Mouse (Mus musculus) heart, adult 18-20 months (tissue): Measurements from ENCODE around the gene Ccl9. TPM values are rescaled to one million over a fixed set of nuclear protein-coding genes. Genes with fewer than 3 reads are reported as not detected.
"Not testable (repeated sequence)": the region's sequence is repeated elsewhere in the genome, so short reads cannot be mapped to it uniquely, and the experiment has no call there.

ENCODE experiments used
- DNase-seq, 2 experiments: peaks; one replicate each; pipeline ENCODE4 v3.0.0; 2021 to 2022; ENCODE audit warnings: mixed read lengths in 1 of 2
- total RNA-seq, 2 experiments: library from RNA; stranded (reverse); gene quantifications; 2 replicates each; pipeline ENCODE4 v1.2.3; 2021

The Ccl9 gene
- total RNA-seq, 2 experiments from 2014 or later, result 5.6 to 8.7 TPM

- no peak for DNase-seq
Observed at GRCm38 (mm10) chr11:83580699-83581232, 2.3 kb upstream of the Ccl9 start.

DNA sequence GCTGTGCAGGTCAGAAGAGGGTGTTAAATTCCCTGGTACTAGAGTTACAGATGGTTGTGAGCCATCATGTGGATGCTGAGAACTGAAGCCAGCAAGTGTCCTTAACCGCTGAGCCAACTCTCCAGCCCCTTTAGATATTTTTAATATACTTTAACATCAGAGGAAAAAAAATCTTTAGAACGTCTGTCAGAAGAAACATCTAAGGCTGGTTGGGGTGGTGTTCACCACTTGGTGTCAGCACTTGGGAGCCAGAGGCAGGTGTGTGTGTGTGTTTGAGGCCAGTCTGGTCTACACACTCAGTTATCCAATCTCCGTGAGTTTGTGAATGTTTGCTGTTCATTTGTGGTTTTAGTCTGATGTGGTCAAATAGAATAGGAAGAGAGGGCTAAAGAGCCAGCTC is 563 bp upstream of the Ccl9 start:
- DNase-seq, result no peak

GRCm38 (mm10) chr11:83576927-83577555 is 1.4 kb downstream of the Ccl9 start:
- DNase-seq, result peak in 1 of 2 experiments; percentile 31

DNA sequence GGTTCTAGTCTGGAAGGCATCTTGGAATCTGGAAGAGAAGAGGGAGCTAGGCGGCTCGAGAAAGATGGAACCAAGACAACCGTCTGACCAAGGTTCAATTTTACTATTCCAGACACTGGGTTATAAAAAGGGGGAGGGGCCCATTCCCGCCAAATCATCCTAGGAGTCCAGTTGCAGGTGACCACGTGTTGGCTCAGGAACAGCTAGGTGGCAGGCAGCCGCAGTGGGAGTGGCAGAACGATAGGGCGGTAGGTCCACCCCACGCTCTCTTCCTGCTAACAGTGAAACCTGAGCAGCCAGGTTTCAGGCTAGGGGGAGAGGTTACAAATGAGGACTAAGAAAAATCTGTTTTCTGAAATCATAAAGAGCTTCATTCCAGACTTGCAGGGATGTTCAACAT is 5.6 kb downstream of the Ccl9 start:
- DNase-seq, result no peak

GRCm38 (mm10) chr11:83572223-83572622 is 6.2 kb downstream of the Ccl9 start:
- peak; percentile 70 to 88 for DNase-seq

DNA sequence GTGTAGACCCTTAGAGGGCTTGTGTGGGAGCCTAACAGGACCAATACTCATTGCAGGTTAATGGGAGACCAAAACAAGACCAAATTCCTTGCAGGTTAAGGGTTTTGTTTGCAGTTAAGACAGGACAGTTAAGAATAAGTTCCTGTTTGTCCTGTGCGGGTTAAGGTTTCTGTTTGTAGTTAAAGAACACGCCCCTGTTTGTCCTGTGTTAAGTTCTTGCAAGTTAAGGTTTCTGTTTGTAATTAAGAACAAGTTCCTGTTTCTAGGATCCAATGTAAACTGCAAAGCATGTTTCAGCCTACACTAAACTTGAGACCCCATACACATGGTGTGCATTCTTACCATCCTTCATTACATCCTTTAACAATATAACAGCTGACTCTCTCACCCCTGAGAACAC is 8.2 kb downstream of the Ccl9 start:
- no peak for DNase-seq

- DNase-seq, result no peak
Observed at GRCm38 (mm10) chr11:83569249-83569648, 9.2 kb downstream of the Ccl9 start.

GRCm38 (mm10) chr11:83568786-83569185 is 9.7 kb downstream of the Ccl9 start:
- no peak for DNase-seq

DNA sequence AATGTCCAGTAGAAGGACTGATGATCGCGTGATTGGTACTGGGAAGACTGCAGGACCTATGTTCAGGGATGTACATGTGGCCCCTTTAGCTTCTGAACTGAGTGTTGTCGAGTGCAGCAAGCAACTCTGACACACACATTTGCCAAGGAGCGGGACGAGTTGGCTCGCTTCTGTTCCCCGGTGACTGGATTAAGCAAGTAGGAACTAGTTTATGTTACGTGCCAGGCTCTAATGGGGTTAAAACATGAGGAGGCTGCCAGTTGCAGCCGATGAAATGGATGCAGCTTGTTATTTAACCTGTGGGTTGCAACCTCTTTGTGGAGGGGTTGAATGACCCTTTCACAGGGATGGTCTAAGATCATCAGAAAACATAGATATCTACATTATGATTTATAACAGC is 10.4 kb downstream of the Ccl9 start:
- no peak for DNase-seq

DNA sequence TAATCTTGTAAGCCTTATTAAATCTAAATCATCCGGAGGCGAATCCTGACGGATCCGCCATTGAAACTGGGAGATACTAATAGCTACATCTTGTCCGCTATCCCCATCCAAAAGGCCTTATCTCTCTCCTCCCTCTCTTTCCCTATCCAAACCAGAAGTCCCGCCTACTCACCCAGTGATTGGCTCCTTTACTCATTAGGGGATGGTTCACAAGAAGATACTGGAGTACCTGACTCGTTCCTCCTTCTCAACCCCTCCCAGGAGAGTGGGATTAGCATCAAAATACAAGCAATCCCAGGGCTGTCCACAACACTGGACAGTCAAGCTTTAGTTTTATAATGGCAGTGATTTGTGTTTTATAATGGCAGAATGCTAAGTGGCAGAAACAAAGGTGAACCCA is 11.1 kb downstream of the Ccl9 start:
- DNase-seq, result no peak

DNA sequence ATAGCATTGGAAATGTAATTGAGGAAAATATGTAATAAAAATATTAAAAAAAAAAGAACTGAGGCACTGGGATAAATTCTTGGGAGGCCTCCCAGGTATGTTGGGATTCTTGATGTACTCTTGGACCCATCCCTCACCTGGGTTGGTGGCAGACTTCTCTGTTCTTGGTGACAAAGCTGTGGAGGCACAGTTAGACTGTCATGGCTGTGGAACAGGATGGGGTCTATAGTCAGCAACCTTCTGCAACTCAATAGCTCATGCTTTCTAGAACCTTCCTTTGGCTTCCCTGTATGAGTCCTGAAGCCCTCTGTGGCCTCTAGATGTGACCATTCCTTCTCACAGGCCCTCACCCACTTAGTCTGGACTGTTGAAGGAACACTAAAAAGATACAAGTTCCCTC is 11.8 kb downstream of the Ccl9 start:
- DNase-seq, result no peak

- peak; percentile 39 to 47 for DNase-seq
Observed at GRCm38 (mm10) chr11:83563754-83564153, 14.7 kb downstream of the Ccl9 start.

GRCm38 (mm10) chr11:83562311-83562887 is 16.0 kb downstream of the Ccl9 start:
- no peak for DNase-seq

DNA sequence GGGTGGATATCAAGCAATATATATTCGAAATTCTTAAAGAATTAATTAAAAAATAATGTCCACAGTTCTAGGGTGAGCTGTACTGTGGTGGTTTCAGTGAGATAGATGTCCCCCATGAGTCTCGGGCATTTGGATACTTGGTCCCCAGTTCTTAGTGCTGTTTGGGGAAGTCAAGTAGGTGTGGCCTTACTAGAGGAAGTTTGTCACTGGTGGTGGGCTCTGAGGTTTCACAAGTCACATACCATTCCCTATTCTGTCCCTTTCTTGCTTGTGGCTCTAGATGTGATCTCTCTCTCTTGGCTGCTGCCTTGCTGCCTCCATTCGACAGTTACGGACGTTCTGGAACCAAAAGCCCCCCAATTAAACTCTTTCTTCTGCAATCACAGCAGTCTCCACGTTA is 18.0 kb downstream of the Ccl9 start:
- peak in 1 of 2 experiments; percentile 29 for DNase-seq

DNA sequence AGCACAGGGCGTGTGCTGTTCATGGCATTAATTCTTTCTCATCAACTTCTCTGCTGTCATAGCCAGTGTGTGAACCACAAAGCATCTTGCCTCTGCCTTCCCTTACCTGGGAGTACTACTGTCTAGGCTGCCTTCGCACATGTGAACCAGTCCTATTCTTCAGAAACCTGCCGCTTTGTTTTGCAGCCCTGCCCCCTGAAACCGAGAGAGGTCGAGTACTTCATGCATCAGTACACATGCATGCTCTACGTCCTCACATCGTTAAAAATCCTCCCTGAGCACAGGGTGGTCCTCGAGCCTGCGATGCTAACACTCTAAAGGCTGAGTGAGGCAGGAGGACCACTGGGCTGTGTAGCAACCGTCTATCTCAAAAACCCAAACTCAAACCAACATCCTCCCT is 21.4 kb downstream of the Ccl9 start:
- DNase-seq, result no peak

DNA sequence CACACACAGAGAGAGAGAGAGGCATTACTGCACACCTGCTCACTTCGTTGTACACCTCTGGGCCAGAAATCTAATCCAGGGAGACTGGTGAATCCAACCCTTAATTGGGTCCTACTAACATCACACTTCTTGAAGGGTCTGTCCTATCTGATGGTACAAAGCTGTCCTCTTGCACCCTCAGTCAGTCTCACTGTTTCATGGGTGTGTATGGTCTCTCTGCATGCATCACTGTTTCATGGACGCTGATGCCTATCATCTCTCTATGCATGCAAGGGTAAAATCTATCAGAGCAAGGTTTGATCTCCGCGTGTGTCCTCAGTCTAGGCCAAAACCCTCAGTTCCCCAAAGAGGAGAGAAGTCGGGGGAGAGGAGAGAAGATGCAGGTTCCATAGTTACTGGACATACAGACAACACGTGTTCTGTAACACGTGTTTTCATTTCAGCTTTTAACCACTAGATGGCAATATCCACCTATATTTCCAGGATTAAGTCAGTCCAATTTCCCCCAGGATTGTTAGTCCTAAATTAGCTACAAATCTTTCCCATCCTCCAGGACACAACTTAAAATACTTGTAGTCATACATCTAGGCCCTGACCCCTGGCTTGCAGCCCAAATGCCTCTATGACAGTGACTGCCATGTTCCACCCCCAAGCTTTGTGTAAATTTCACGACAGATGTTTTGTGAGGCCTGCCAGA is 22.2 kb downstream of the Ccl9 start:
- peak; percentile 40 to 80 for DNase-seq

- DNase-seq, result no peak
Observed at GRCm38 (mm10) chr11:83551668-83552067, 26.8 kb downstream of the Ccl9 start.

DNA sequence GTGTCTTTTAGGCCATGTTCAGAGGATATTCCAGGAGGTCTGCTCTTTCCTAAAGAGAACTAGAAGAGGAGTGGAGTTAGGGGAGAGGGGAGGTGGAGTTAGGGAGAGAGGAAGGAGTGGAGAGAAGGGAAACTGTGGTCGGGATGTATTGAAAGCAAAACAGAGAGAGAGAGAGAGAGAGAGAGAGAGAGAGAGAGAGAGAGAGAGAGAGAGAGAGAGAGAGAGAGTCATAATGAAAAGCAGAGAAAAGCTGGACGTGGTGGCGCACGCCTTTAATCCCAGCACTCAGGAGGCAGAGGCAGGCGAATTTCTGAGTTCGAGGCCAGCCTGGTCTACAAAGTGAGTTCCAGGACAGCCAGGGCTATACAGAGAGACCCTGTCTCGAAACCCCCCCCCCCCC is 27.4 kb downstream of the Ccl9 start:
- not testable (repeated sequence) for DNase-seq

DNA sequence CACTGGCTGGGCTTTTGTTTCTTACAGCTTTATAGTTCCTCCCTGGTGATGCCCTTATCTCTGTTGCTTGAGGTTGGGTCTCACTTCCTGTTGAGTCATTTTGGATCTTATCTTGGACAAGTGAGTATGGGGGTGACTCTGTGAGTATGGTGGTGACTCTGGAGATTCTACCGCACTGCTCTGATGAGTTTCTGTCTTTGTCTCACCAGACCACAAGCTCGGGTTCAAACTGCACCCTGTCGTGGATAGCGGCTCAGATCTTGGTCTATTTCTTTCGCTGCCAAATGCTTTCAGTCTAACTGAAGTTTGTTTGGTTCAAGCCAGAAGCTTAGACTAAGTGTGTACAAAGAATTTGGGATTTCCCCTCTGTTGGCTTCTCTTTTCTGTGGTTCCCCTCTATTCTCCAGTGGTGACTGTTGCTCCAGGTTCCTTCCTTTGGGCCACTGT is 28.2 kb downstream of the Ccl9 start:
- no peak for DNase-seq

DNA sequence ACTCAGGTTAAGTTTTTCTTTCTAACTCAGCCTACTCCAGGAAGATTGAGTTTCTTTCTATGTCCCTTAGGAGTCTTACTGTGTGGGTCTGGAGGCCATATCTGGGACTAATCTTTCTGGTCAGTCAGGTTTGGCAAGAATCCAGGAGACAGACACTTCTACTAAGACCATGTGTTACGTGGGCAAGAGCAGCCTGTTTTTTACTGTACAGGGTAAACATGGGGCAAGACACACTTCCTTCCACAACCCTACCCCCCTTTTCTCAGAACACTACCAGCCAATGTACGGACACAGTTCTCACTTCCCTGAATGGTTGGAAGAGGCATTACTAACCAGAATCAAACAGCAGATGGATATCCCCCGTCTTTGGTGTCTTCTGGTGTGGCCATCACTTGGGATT is 34.2 kb downstream of the Ccl9 start:
- DNase-seq, result peak in 1 of 2 experiments; percentile 14

- DNase-seq, result no peak
Observed at GRCm38 (mm10) chr11:83541415-83541814, 37.0 kb downstream of the Ccl9 start.

- DNase-seq, result peak in 1 of 2 experiments; percentile 18
Observed at GRCm38 (mm10) chr11:83540931-83541330, 37.5 kb downstream of the Ccl9 start.

- no peak for DNase-seq
Observed at GRCm38 (mm10) chr11:83538705-83539314, 39.6 kb downstream of the Ccl9 start.
